Mouse (Mus musculus) adrenal gland, adult 8-10 months (tissue): ENCODE results near the gene Plce1. TPM values are rescaled to one million over a fixed set of nuclear protein-coding genes. Genes with fewer than 3 reads are reported as not detected.

Experiments used
- DNase-seq: peaks from one replicate; pipeline ENCODE4 v3.0.0; 2022
- total RNA-seq, 4 experiments: library from RNA; stranded (reverse); gene quantifications; 2 replicates each; pipeline ENCODE4 v1.2.4; 2022

The Plce1 gene
- total RNA-seq, 4 experiments from 2014 or later, result 5.2 to 10.2 (median 6.5) TPM

GRCm38 (mm10) chr19:38589941-38590340 is 109.0 kb downstream of the Plce1 start:
- DNase-seq, result peak; percentile 24

- peak; percentile 24 for DNase-seq
Measured at GRCm38 (mm10) chr19:38592566-38593224, 111.8 kb downstream of the Plce1 start.

- DNase-seq, result peak; percentile 43
Measured at GRCm38 (mm10) chr19:38593225-38593897, 112.5 kb downstream of the Plce1 start.

- no peak for DNase-seq
Measured at GRCm38 (mm10) chr19:38596096-38596495, 115.2 kb downstream of the Plce1 start.

GRCm38 (mm10) chr19:38597392-38597791 is 116.5 kb downstream of the Plce1 start:
- DNase-seq, result no peak

- no peak for DNase-seq
Measured at GRCm38 (mm10) chr19:38599001-38599400, 118.1 kb downstream of the Plce1 start.

GRCm38 (mm10) chr19:38601127-38601526 is 120.2 kb downstream of the Plce1 start:
- no peak for DNase-seq

- DNase-seq, result peak; percentile 39
Measured at GRCm38 (mm10) chr19:38602811-38603210, 121.9 kb downstream of the Plce1 start.

GRCm38 (mm10) chr19:38607236-38607635 is 126.3 kb downstream of the Plce1 start:
- no peak for DNase-seq

GRCm38 (mm10) chr19:38608951-38609654 is 128.2 kb downstream of the Plce1 start:
- DNase-seq, result no peak

GRCm38 (mm10) chr19:38610291-38610690 is 129.4 kb downstream of the Plce1 start:
- no peak for DNase-seq

- no peak for DNase-seq
Measured at GRCm38 (mm10) chr19:38610809-38611208, 129.9 kb downstream of the Plce1 start.

GRCm38 (mm10) chr19:38614067-38614675 is 133.3 kb downstream of the Plce1 start:
- DNase-seq, result no peak

GRCm38 (mm10) chr19:38615356-38615755 is 134.4 kb downstream of the Plce1 start:
- DNase-seq, result no peak

- no peak for DNase-seq
Measured at GRCm38 (mm10) chr19:38620134-38620533, 139.2 kb downstream of the Plce1 start.

- no peak for DNase-seq
Measured at GRCm38 (mm10) chr19:38621546-38621945, 140.6 kb downstream of the Plce1 start.

GRCm38 (mm10) chr19:38626246-38627015 is 145.5 kb downstream of the Plce1 start:
- DNase-seq, result no peak

- DNase-seq, result no peak
Measured at GRCm38 (mm10) chr19:38627075-38627768, 146.3 kb downstream of the Plce1 start.

GRCm38 (mm10) chr19:38632251-38632650 is 151.3 kb downstream of the Plce1 start:
- DNase-seq, result no peak

- DNase-seq, result no peak
Measured at GRCm38 (mm10) chr19:38633306-38633705, 152.4 kb downstream of the Plce1 start.

- no peak for DNase-seq
Measured at GRCm38 (mm10) chr19:38639050-38639449, 158.1 kb downstream of the Plce1 start.

GRCm38 (mm10) chr19:38639805-38640204 is 158.9 kb downstream of the Plce1 start:
- DNase-seq, result no peak
